Mouse (Mus musculus) induced T-regulatory cell, adult 2 months (primary cell): ENCODE measurements around the gene St3gal4.

Experiments used
- DNase-seq: peaks from one replicate; pipeline ENCODE4 v3.0.0-alpha.2; 2012; ENCODE audit warnings: low read depth

St3gal4 gene

GRCm38 (mm10) chr9:35128564-35128963 lies 9.5 kb upstream of the St3gal4 start:
- DNase-seq = no peak

GRCm38 (mm10) chr9:35127561-35127960 lies 8.5 kb upstream of the St3gal4 start:
- no peak for DNase-seq

DNA sequence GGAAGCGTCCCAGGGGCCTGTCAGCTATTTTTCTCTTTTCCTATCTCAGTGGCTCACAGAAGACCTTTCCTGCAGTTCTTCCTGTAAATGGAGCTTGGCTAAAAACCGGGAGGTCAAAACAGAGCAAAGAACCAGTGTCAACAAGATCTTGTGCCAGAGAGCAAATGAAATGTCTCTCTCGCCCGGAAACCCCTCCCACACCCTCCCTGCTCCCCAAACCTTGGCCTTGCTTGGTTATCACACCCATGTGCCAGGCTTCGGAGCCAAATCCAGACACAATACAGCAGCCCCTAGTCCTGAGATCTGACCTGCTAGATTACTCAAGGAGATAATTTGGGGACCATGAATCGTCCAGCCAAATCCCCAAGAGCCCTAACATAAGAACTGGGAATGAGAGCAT lies 8.1 kb upstream of the St3gal4 start:
- DNase-seq = no peak

GRCm38 (mm10) chr9:35124678-35124955 lies 5.5 kb upstream of the St3gal4 start:
- DNase-seq = no peak

DNA sequence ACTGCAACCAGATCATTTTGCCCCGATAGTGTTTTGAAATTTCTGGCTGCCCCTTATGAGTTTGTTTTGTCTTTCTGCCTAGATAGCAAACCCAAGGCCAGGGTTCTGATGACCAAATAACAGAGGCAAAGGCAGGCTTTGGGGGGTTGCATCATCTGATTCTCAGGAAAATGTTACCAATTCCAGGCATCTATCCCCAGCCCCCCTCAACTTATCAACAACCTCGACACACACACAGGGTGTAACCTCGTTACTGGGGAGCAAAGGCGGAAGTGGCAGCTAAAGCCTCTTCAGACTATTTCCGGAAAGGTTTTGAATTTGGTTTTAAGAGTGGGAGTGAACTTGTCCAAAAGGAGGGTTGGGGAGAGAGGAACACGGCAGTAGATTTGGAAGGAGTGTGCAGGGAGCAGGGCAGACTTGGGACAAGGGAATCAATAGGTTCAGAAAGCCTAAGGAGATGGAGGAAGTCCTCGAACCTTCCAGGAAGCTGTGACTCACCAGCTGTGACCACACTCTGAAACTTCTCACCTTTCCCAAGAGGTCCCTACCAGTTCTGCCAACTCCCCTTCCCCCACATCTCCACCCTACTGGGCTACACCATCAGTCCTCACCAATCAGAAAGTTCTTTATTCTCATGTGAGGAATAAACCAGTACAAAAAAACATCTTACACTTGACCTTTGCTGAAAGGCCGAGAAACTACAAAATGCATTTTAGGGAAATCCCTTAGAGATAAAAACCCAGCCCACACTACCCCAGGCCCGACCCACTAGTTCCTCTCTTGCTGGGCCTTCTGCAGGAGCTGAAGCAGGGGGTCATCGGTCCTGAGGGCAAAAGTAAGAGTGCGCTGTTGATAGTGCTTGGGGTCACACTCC lies 5.0 kb upstream of the St3gal4 start:
- peak; percentile 77 for DNase-seq

DNA sequence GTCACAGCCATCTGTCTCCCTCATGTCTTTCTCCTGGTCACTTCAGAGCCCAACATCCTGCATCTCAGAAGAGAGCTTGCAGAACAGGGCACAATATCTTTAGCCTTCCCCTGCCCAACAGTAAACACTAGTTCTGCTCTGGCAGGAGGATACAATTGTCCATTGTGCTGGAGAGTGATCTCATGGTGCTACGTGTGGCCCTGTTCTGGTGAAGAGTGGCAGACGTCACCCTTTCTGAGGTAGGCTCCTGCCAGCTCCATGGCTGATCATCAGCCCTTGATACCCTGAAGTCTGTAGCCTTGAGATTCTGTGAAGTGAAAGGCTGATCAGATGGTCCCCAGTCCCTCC lies 4.4 kb upstream of the St3gal4 start:
- DNase-seq = no peak

DNA sequence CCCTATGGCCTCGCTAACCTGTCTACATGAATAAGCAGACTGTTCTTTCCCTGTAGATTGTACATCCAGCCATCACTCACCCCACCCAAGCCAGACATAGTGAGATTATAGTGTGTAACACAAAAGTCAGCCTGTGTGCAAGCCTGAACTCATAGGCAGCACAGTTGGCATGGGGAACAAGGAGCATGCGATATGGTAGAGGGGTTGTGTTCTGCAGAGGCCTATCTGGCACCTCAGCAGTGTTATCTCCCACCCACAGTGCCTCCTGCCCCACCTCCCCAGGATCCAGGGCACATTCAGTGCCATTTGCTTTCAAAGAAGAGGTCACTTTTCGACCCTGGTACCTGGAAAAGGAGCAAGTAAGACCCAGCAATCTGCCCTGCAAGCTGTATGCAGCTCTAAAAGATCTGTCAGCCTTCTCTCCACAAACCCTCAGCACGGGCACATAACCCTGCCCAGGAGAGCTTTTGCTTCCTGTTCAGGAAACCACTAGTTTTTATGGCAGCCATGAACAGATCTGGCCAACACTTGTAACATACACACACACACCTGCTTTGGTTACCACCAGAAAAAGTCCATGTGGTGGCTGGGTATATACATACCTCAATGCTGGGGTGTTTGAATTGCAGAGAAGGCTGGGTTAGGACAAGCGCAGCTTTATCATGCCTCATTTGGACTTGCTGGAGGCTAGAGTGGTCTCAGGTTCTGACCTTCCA lies 3.6 kb upstream of the St3gal4 start:
- peak; percentile 57 for DNase-seq

DNA sequence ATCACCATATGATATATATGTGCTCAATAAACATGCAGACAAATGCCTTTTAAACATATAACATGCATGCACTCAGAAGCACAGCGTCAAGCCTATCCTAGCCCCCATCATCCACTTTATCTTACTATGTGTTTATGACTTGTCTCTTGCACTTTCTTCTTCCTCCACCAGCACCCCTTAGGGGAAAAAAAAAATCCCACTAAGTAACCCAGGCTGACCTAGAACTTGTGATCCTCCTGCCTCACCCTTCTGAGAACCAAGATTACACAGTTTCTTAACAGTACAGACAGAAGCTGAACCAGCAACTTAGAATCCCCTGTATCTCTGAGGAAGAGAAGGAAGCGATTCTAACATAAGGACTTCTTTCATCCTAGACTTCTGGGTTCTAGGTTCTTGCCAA lies 505 bp downstream of the St3gal4 start:
- DNase-seq = peak; percentile 20

- DNase-seq = peak; percentile 79
Measured at GRCm38 (mm10) chr9:35117384-35118295, 1.4 kb downstream of the St3gal4 start.

DNA sequence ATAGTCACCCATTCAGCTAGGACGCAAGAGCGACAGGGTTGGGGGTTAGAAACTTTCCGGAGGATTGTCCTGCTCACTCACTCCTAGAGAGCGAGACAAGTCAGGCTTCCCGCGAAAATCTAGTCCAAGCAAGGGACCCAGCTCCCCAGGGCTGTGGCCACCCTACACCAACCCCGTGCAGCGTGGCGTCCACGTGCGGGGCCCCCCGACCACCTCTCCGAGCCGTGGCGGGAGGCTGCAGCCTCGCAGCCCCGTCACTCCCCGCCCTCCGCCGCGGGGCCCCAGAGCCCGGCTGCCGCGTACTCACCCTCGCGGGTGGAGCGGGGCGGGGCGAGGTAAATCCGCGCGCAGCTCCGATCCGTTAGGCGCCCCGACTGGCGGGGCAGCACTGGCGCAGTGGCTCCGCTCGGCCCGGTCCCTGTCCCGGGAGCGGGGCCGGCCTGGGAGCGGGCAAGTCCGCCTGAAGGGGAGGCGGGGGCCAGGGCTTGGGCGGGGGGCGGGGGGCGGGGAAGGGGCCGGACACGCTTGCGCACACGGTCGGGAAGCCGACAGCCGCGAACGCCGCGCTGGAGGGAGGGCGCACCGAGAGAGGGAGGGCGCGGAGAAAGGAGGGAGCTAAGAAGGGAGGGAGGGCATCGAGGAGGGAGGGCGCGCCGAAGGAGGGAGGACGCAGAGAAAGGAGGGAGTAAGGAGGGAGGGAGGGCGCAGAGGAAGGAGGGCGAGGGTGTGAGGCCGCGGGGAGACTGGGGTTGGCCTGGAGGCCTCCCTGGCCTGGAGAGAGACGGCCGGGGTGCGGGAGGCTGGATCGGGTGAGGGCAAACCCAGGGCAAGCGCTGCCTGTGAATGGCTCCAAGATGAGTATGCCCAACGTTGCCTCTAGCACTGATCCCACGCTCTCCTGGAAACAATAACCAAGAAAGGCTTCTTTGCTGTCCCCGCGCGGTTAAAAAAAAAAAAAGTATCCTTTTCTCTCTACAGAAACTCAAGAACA lies 2.4 kb downstream of the St3gal4 start:
- peak; percentile 88 for DNase-seq

DNA sequence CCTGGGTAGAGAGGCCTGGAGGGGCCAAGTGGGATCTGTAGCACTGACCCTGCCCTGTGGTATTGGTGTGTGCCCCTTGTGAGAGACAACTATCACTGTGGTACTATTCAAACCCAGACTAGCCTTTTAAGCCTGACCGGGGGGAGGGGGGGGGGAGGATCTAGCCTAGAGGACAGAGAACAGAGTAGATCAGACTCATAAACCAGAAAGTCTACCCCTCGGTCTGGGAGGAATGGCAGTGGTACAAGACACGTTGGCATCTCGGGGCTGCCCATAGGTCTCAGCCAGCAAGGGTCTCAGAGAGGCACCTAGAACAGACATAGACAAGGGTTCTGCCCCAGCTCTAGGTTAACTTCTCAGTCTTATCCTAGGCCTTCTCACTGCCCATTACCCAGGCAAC lies 3.3 kb downstream of the St3gal4 start:
- no peak for DNase-seq

DNA sequence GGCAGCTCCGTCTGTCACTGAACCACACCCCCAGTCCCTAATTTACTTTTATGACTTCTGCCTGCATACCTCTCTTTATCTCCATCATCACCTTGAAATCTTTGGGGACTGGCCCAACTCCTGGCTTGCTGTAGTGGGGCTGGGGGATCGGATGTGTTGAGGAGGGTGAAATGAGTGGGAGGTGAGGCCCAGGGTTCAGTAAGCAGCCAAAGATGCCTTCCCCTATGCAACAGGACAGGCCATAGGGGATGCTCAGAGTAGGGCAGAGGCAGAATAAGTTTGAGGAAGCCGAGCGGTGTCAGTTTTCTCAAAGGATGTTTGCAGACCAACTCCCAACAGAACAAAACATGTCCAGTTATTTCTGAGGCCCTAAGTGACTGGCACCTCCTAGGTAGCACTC lies 3.8 kb downstream of the St3gal4 start:
- peak; percentile 40 for DNase-seq

- DNase-seq = no peak
Measured at GRCm38 (mm10) chr9:35114234-35114633, 4.8 kb downstream of the St3gal4 start.

- DNase-seq = no peak
Measured at GRCm38 (mm10) chr9:35111941-35112595, 7.0 kb downstream of the St3gal4 start.

- no peak for DNase-seq
Measured at GRCm38 (mm10) chr9:35111446-35111845, 7.6 kb downstream of the St3gal4 start.

DNA sequence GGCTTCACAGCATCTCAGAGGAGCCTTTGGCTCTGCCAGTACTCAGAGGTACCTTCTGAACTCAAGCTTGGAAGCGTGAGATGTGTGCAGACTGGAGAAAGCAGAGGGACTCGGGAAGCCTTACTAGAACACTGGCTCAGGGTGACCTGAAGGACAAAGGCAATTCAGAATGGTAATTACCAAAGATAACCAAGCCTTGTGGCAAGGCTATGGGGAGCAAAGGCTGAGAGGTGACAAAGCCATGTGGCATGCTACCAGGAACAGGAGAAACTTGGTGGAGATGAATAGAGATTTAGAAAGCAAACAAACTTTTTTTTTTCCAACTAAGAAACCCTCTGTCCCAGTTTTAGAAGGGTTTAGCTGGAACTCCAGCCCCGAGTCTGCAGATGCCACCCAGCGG lies 8.5 kb downstream of the St3gal4 start:
- no peak for DNase-seq

DNA sequence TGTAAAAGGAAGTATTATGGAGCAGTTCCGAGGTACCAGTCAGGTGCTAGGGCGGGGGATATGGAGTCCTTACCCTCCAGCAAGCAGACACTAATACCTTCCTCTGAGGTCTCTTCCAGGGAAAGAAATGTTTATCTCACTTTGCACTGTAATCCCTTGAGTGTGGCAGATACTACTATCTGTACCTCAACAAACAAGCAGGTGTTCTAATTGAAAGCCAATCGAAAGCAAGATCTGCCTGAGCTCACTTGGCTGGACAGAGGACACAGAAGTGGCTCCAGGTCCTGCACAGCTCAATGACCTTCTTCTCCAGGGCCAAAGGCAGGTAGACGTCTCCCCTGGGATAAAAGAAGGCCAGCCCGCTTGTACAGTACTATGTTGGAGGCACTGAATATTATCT lies 9.0 kb downstream of the St3gal4 start:
- no peak for DNase-seq

- DNase-seq = no peak
Measured at GRCm38 (mm10) chr9:35108916-35109315, 10.2 kb downstream of the St3gal4 start.

DNA sequence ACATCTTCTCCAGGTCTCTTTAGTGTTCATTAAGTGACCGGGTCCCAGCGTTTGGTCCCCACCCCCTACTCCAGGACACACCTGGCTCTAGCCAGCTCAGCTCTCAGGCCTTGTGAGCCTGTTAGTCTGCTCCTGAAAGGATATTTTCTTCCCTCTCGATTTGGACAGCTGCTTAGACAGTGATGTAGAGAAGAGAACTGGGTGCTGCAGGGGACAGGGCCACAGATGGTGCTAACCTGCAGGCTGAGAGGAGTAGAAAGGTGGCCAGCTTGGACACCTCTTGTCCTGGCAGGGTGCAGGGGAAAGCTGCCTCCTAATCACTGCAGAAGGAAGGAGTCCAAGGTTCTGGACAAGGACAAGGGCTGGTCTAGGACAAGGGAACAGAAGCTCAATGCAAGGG lies 11.0 kb downstream of the St3gal4 start:
- DNase-seq = no peak

GRCm38 (mm10) chr9:35107396-35107795 lies 11.7 kb downstream of the St3gal4 start:
- DNase-seq = no peak
